Mouse (Mus musculus) erythroblast, embryonic 14.5 days (primary cell): Measurements from ENCODE around the gene Tmem183a.

Source experiments
- GATA1 ChIP-seq: IDR thresholded peaks from 2 replicates; pipeline ENCODE4 v1.6.1; 2012; ENCODE audit warnings: low read length, inconsistent platforms, mixed read lengths
- TAL1 ChIP-seq: IDR thresholded peaks from 3 replicates; pipeline ENCODE4 v1.6.1; 2012; ENCODE audit warnings: low read length, inconsistent platforms, mixed read lengths

- TF ChIP-seq GATA1 (no peak), TAL1 (no peak)
Measured at GRCm38 (mm10) chr1:134315181-134315580, 46.6 kb downstream of the Tmem183a start.
